Mouse (Mus musculus) neural tube, embryonic 10.5 days (tissue): ENCODE data around the gene Cacng4.

ENCODE experiments used
- DNase-seq: peaks from one replicate; pipeline ENCODE4 v3.0.0-alpha.2; 2017; ENCODE audit warnings: low spot score; ENCODE audit errors: extremely low spot score

Gene Cacng4

GRCm38 (mm10) chr11:107773312-107773711 is 21.0 kb downstream of the Cacng4 start:
- DNase-seq: no peak

DNA sequence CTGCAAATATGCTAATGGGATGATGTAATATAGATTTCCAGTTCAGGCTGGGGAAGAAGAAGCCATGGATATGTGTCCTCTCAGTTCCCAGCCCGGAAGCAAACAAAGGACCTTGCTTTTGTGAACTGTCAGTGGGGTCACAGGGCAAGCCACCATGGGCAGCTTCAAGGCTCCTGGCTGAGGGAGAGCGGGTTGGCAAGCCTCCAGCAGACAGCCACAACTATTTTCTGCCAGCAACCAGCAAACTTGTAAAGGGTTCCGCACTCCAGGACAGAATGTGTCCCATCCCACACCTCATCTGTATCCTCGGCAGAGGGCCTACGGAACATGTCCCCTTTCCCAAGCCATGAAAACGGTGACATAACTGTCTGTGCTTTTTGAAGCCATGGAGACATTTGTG is 22.4 kb downstream of the Cacng4 start:
- DNase-seq: no peak

DNA sequence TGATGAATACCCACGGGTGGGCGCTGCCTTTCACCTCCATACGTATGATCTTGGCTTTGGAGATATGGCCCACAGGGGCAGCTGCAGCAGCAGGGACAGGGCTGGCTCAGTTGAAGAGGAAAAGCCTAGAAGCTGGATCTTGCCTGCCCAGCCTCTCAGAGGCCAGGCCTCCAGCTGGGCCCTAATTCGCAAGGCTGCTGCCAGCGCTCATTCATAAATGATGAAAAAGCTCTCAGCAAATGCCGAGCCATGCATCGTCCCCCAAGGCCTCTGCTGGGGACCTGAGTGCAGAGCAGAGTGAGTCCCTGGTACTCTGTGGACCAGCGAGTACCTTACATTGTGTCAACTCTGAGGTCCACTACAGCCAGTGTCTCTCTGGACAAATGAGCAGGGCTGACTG is 26.0 kb downstream of the Cacng4 start:
- no peak for DNase-seq

DNA sequence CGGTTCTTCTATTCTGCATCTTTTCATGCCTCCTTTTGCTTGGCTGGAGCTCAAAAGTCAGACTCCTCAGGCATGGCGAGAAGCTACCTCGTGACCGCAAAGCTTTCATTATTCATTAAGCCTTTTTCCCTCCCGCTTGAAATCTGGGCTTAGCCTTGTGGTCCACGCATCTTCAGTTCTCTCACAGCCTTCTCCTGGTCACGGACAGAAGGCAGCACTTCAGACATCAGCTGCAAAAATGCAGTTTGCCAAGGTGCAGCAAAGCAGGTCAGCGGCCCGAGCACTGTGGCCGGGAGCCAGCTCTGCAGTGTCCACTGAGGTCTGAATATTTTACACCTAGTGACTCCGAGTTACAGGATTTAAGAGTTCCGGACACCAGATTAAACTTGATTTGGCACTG is 27.4 kb downstream of the Cacng4 start:
- no peak for DNase-seq

DNA sequence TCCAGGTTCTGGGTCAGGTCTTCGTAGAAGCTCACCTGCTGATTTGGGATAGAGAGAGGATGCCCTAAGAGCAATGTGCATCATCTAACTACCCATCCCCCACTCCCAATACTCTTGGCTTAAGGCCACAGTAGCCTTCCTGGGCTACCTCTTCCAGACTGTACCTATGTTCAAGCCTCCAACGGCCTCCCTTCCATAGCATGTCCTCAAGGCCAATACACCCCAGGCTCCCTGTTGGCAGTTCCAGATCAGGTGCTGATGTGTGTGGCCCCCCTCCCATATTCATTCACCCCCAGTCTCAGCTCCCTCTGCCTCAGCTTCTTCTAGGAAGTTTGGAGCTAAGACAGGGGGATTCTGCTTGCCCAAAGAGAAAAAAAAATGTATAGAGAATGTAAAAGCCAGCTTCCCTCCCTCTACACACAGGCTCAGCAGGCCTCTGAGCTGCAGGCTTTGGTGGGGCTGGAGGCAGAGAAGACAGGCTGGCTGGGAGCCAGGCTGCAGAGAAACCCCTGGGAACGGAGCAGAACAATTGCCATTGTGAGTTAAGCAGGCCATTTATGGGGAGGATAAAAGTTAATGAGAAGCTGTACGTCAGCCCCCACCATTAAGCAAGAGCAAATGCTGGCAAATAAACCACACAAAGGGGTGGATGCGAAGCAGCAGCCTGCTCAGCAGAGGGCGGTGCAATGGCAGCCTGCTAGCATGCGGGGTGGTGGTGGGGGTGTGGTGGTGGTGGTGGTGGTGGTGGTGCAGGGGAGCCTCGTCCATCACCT is 31.5 kb downstream of the Cacng4 start:
- DNase-seq: no peak

DNA sequence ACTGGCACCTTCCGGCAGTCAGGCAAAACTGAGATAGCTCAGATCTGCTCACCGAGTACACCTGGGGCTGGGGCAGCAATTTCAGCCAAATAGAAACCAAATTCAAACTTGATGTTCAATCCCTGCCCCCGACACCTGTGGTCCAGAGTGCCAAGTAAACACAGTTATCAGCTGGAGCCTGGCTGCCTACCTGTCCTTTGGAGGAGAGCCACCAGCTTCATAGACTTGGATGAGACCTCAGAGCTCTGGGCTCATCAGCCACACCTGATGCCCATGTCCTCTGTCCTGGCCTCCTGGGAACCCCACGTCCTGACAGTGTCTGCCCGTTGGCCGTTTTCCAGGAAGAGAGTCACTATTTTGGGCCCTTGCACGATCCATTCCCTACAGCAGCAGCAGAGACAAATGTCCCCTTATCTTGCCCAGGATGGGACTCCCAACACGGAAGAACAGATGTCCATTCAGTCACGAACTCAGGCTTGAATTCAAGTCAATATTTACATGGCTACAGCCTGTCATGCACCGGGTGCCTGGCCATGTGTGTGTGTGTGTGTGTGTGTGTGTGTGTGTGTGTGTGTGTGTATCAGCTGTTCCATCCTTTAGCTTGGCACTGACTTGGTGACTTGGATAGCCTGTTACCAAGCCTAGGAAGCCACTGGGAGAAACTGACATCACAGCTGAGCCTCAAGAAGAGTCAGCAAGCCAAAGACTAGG is 32.4 kb downstream of the Cacng4 start:
- no peak for DNase-seq

- DNase-seq: no peak
Observed at GRCm38 (mm10) chr11:107760001-107760400, 34.4 kb downstream of the Cacng4 start.

DNA sequence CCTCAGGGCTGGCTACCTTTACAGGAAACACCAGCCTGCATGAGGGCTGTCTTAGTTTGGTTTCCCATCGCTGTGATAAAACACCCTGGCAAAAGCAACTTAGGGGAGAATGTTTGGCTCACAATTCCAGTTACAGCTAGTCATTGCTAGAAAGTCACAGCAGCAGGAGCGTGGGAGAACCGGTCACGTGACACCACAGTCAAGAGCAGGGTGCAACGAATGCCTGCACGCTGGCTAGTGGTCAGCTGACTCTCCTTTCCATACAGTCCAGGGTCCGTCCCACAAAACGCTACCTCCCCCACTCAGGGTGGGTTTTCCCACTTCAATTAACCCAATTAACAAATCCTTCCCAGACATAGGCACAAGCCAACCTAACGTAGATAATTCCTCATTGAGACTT is 34.8 kb downstream of the Cacng4 start:
- DNase-seq: no peak

DNA sequence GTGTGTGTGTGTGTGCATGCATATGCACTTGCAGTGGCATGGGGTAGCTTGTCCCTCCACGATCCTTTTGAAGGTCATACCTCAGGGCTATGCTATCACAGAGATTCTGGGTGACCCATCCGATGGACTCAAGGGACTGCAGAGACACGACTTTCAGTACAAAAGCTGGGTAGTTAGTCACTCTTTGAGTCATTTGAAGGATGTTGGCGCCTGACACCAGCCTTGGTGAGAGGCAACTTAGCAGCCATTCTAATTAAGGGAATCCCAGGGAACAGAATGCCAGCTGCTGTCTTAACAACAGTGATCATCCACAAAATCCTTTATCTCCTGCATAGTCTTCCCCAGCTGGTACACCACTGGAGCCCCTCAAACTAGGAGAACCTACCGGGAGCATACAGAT is 45.2 kb downstream of the Cacng4 start:
- DNase-seq: no peak

DNA sequence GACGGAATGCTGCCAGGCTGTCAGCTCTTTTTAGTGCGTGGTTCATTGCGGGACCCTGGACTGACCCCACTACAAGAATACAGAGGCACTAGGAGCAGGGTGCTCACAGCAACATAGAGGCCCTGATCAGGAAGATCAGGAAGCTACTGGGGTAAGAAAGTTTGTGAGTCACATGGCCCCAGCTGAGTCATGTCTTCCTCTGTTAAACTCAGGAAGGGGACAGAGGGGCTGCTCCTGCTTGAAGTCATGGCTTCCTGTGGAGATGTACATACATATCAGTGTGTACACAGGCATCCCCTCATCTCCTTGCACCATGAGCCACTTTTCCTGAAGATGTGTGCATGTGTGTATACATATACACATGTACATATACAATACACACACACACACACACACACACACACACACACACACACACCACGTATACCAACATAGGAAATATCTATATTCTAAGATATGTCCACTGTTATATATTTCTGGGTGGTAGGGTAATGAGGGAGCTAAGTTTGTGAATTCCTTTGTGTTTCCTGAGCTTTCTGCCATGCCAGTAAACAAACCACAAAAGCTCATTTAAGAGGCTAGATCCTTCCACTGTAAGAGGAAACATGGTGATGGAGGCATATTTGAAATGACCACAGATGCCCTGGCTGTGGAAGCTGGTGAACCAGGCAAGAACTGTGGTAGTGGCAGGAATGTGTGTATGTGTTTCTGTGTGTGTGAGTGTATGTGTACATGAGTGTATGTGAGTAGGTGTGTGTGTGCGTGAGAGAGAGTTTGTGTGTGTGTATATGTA is 45.9 kb downstream of the Cacng4 start:
- DNase-seq: no peak

- DNase-seq: no peak
Observed at GRCm38 (mm10) chr11:107743100-107743499, 51.3 kb downstream of the Cacng4 start.

GRCm38 (mm10) chr11:107738418-107739099 is 55.8 kb downstream of the Cacng4 start:
- no peak for DNase-seq

- no peak for DNase-seq
Observed at GRCm38 (mm10) chr11:107737886-107738285, 56.5 kb downstream of the Cacng4 start.

GRCm38 (mm10) chr11:107734133-107734532 is 60.2 kb downstream of the Cacng4 start:
- no peak for DNase-seq

- DNase-seq: no peak
Observed at GRCm38 (mm10) chr11:107731498-107731897, 62.9 kb downstream of the Cacng4 start.

DNA sequence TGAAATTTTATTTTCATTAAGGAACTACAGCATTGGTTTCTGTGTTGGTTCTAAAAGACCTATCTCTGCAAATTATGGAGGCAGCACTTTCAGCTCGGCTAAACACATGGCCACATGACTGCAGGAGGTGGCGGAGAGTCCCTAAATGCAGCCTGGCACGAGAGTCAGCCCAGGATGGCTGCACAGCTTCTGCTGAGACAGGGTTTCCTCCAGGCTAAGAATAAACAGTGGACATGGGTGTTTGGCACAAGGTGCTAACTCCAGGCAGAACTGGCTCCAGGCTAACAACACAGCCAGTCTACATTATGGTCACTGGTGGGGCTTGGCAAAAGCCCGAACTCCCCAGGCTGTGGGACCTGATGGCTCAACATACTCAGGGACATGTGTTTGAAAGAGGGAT is 63.4 kb downstream of the Cacng4 start:
- DNase-seq: no peak

DNA sequence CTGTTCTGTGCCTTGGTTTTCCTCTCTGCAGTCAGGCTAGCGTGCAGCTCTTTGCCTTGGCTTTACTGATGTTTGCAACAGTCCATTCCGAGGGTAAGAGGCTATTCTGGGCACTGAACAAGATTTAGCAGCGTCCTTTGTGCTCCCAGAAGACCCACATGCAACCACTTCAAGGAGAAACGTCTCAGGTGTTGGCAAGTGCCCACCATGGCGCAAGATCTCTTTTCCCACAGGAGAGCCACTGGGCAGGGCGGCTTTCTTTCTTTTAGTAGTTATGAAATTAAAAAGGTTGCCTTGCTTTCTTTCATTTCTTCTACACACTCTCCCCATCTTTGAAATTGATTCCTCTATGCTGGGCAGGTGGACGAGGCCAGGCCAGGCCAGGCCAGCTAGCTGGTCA is 65.2 kb downstream of the Cacng4 start:
- DNase-seq: no peak

DNA sequence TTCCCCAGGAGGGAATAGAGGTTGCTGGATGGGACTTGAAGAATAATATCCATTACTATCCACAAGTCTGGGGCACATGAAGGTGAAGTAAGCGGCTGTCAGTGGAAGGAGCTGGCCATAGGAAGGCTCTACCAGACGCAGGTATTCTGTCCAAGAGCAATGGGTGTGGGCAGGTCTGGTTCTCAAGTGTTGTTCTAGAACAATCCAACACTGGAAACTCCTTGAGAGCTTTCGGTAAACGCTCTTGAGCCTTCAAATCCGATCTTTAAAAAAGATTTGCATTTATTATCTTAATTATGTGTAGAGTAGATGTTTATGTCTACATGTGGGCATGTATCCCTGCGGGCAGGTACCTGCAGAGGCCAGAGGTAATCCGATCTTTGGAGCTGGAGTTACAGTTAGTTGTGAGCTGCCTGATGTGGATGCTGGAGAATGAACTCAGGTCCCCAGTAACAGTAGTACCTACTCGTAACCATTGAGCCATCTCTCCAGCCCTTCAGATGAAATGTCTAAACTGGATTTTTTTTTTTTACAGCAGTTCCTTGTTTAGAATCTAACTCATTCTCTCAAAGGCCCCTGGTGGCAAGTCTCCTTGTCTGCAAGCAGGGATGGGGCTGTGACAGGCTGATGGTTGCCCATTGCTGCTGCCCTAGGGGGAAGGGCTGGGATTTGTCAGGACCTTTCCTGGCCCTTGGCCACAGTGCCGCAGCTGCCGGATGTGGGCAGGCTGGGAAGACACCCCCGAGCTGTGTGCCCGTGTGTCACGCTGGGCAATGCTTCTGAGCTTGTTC is 66.1 kb downstream of the Cacng4 start:
- DNase-seq: no peak

- no peak for DNase-seq
Observed at GRCm38 (mm10) chr11:107724603-107725002, 69.8 kb downstream of the Cacng4 start.

DNA sequence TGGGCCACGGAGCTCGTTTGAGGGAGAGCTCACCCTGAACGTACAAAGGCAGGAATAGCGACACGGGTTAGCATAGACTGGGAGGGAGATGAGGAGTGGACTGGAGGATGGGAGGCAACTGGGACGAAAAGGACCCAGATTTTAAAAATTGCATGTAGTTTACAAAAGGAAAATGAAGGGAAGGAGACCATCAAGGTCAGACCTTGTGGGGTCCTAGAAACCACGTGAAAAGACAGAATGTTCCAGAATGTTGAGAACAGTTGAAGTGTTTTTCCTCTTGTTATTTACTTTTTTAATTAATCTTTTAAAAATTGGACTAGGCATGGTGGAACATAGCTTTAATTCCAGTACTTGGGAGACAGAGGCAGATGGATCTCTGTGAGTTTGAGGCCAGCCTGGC is 73.3 kb downstream of the Cacng4 start:
- no peak for DNase-seq
